Mouse (Mus musculus) spleen, postnatal 10 days (tissue): ENCODE data around the gene Krtap11-1.

Experiments used
- DNase-seq, 2 experiments: peaks; one replicate each; pipeline ENCODE4 v3.0.0; 2021 to 2022; ENCODE audit warnings: low spot score in 2 of 2

The Krtap11-1 gene

DNA sequence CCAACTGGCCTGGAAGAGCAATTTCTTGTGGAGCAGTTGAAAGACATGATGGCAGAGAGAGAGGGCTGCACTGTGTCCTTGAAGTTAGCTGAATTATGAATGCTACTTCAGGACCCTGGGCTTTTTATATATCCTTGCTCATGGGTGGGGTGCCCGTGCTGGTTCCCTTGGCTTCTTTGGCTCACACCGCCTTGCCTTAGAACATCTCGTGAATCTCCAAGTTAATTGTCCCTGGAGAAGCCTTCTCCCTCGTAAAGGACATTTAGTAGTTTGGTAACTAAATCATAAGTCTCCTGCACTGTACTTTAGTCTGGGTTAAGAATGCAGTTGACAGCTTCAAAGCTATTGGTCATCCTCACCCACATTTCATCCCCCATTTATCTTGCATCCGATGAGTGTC lies at the start of gene Krtap11-1:
Gene Krtap11-1 (minus strand): TSS at position 101 of the 400 bp plus-strand sequence.
- DNase-seq = no peak

GRCm38 (mm10) chr16:89618190-89618589 lies 47.2 kb upstream of the Krtap11-1 start:
- DNase-seq = no peak

GRCm38 (mm10) chr16:89617251-89617650 lies 46.3 kb upstream of the Krtap11-1 start:
- no peak for DNase-seq

DNA sequence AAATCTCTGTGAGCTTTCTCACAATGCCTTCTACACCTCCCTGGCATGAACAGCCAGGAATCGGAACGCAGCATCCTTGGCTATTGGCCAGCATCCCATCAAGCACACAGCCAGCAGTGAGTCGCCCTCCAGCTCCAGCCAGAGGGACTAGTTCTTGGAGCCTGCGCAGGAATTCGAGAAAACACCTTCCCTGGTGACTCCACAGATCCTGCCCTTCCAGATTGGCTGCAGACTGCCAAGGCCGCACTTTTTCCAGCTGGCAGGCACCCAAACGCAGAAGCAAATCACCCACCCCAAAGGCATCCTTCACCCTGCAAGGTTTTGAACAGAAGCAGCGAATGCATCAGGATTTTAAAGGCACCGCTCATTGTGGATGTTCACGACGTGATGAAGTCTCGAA lies 42.7 kb upstream of the Krtap11-1 start:
- DNase-seq = no peak

- no peak for DNase-seq
Measured at GRCm38 (mm10) chr16:89608791-89609185, 37.8 kb upstream of the Krtap11-1 start.

DNA sequence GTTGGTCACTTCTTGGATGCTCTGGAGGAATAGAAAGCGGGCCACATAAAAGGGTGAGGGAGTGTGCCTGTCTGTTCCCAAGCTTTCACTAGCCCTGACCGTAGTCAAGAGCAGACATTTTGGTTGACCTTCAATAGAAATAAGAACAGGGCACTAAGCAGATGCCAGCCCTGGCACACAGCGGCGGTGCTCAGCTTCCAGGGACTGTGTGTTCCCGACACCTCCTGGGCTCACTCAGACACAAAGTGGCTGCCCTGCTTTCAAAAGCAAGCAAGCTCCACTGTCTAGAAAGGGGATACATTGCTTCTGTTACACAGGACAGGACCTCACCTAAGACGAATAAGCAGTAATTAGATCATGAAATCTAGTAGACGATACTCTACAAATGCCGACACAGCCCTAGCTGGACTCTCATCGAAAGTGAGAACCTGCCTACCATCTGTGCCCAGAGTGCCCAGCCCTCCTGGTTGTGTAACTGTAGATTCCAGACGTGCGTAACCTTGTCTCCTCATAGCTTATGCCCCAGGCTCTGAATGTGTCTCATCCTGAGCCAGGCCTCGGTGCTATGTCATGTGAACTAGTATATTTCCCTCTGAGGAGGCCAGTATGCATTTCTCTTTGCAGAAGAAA lies 37.3 kb upstream of the Krtap11-1 start:
- no peak for DNase-seq

GRCm38 (mm10) chr16:89606951-89607350 lies 36.0 kb upstream of the Krtap11-1 start:
- no peak for DNase-seq

DNA sequence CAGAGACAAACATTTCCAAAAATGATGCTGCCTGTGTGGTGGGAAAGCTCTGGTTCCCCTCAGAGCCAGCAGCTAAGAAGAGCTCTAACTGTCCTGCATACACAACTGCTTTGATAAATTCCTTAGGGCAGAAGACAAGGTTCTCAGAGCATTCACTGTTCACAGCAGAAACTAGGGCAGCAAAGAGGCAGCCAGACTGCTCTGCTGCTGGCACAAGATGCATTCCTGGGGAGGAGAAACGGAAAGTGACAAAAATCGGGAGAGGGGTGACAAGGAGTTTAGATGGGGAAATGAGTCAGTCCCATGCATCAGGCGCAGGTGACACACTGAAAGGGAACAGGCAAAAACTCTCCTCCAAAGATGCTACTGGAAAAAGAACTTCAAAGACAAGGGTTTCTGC lies 16.2 kb upstream of the Krtap11-1 start:
- no peak for DNase-seq

DNA sequence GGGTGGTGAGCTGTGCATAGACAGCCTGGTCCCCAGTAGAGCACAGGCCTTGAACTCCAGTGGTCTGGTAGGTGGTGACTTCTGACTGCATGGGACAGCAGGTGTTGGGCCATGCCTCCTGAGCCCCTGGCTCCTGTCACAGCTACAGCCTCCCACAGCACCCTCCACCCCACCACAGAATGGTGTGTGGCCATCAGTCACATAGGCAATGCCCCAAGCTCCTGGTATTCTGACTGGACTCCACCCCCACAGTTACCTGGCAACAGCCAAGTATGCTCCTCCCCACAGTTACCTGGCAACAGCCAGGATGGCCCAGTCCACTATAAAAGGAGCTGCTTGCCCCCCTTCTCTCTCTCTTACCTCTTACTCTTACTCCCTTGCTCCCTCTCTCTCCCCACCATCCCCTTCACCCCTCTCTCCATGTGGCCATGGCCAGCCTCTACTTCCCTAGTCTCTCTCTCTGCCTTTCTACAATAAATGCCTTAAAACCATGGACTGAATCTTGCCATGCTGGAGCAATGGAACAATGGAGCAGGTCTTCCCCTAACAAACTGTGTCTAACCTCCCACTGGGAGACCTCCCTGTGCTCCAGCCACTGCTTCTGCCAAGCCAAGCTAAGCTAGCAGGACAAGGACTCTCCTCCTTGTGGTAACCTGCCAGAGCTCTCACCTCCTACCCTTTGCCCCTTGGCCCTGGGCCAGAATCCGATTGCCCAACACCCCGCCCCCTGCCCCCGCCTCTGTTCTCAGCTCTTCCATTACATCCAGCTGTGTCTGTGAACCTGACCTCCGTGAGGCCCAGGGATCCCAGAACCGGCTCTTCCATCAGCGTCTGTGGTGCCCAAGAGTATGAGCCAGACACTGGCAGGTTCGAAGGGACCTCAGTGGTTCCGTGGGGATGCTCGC lies 14.9 kb upstream of the Krtap11-1 start:
- DNase-seq = no peak

- no peak for DNase-seq
Measured at GRCm38 (mm10) chr16:89581658-89582057, 10.7 kb upstream of the Krtap11-1 start.

DNA sequence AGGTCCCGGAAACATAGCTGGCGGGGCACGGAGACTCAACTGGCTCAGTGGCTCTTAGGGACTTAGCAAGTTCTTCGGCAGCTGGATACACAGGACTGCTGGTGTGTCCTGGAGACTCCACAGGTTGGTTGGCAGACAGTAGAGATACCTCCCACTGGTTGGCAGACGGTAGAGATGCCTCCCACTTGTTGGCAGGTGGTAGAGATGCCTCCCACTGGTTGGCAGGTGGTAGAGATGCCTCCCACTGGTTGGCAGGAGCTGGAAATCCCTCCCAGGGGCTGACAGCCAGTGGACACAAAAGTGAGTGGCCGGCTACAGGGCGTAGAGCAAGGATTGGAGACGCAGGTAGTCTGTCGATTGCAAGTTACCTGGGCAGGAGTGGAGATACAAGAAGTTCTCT lies 467 bp downstream of the Krtap11-1 start:
- DNase-seq = no peak

DNA sequence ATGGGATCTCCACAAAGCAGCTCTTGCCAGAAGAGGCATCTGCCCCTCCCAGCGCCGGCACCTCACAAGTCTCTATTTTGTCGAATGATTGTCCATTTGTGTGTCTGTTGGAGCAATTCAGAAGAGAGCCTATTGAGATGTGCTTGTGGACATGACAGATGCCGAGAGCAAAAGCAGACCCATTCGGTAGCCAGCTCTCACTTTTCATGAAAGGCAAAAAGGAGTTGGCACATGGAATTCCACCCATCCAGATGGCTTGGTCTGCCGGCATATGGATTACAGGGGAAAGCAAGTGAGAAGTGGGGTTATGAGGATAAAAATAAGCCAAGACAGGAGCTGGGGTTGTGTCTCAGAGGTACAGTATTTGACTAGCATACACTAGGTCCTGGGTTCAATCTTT lies 1.8 kb downstream of the Krtap11-1 start:
- no peak for DNase-seq

DNA sequence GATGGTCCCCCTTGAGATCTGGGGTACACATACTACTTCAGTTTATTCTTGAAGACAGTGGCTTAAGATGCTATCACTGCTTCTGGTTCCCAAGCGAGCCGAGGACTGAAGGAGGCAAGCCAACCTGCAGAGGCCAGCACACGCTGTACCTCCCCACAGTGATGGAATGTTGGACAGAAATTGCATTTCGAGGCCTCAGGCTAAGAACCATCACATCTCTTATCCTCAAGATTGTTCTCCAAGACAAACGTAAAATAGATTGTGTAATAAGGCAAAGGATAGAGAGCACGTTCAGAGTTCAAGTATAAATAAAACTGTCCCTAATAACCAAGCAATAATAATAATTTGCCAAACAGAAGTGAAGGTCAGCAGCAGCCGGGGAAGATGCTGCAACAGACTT lies 2.8 kb downstream of the Krtap11-1 start:
- no peak for DNase-seq

GRCm38 (mm10) chr16:89550298-89550697 lies 20.7 kb downstream of the Krtap11-1 start:
- no peak for DNase-seq

GRCm38 (mm10) chr16:89538031-89538484 lies 32.9 kb downstream of the Krtap11-1 start:
- DNase-seq = no peak

DNA sequence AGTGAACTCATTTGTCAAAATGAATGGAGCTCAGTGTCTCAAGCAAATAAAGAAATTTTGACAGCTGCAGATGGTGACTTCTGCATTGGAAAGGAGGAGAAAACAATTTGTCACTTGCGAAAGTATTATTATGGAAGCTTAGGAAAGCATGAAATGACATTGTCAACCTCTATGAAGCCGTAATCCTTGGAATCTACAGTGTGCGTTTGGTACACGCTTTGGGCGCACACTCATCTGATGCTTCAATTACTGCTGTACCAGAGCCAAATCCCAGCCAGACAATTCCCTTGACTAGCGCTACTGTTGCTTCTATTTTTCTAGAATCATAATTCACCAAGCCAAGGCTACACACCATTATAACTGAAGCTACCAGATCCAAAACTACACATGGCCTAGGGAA lies 33.6 kb downstream of the Krtap11-1 start:
- no peak for DNase-seq

GRCm38 (mm10) chr16:89530547-89530946 lies 40.4 kb downstream of the Krtap11-1 start:
- no peak for DNase-seq

DNA sequence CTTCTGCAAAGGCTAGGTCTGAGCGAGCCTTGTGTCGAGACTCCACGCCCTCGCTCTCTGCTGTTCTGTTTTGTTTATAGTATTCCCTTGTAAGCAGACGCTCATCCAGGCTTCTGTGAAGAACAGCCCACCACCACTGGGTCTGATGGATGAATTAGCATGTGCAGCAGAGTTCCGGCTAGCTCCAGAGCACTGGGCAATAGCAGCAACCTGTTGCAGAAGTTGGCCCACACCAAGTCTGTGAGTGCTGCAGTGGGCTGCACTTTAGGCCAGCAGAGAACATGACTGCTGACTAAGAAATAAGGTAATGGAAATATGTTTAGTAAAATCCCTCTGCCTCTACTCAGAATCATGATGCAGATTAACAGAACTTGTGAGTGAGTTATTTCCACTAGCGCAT lies 41.1 kb downstream of the Krtap11-1 start:
- DNase-seq = no peak

GRCm38 (mm10) chr16:89528380-89528779 lies 42.6 kb downstream of the Krtap11-1 start:
- DNase-seq = no peak

- DNase-seq = no peak
Measured at GRCm38 (mm10) chr16:89520996-89521395, 50.0 kb downstream of the Krtap11-1 start.

GRCm38 (mm10) chr16:89520555-89520954 lies 50.4 kb downstream of the Krtap11-1 start:
- no peak for DNase-seq
